Comparison of ENCODE assay signal across 11 mouse cellular contexts in genomic region chr4:85325454-85325853, GRCm38 (mm10).
A peak's percentile ranks its signal among the peaks of the same experiment; 100 is the strongest.
DNase-seq lines count a peak whose midpoint lies in the region; ATAC-seq and TF ChIP-seq lines count a peak whose summit lies in the region.
"Had no signal": no experiment of that assay in that cellular context is flagged by ENCODE, and none has a peak within 500 bp of the region (broad histone marks: within the 10 kb centered on the region; RNA-seq: fewer than 3 reads in every experiment).

No protein-coding gene starts in this region.

- DNase-seq in hindbrain, postnatal 0 days (ENCODE audit: low spot score), result no peak
- no peak for DNase-seq in hindbrain, embryonic 11.5 days (ENCODE audit: low spot score)
- peak; percentile 50 to 65 for DNase-seq in layer of hippocampus, adult 2 months (ENCODE audit: low spot score in 2 of 2)
- DNase-seq in limb, embryonic 14.5 days (ENCODE audit: low spot score), result peak; percentile 6
- DNase-seq in spleen, postnatal 36 days (ENCODE audit: low spot score in 2 of 2), result no peak
- DNase-seq in urinary bladder, postnatal 25 days (ENCODE audit: low spot score), result no peak
- DNase-seq: kidney, adult 11 months had no signal

- no peaks in the 10 kb centered on the region for H3K27me3 ChIP-seq in hindbrain, postnatal 0 days (ENCODE audit: insufficient read depth, low read length)
- H3K27me3 ChIP-seq in hindbrain, embryonic 11.5 days (ENCODE audit: control insufficient read depth, insufficient read depth, low read length), result no peaks in the 10 kb centered on the region
- no peaks in the 10 kb centered on the region for H3K27me3 ChIP-seq in forebrain, embryonic 16.5 days (replicated peaks; ENCODE audit: control insufficient read depth, insufficient read depth, low read length)
- H3K27me3 ChIP-seq in limb, embryonic 14.5 days (ENCODE audit: control insufficient read depth, insufficient read depth, low read length), result no peaks in the 10 kb centered on the region
- no peaks in the 10 kb centered on the region for H3K27me3 ChIP-seq in kidney, embryonic 16.5 days (ENCODE audit: insufficient read depth, low read length)
- H3K27me3 ChIP-seq: liver, embryonic 15.5 days had no signal

- H3K9me3 ChIP-seq in hindbrain, postnatal 0 days (ENCODE audit: low read length), result no peaks in the 10 kb centered on the region
- H3K9me3 ChIP-seq in hindbrain, embryonic 11.5 days (ENCODE audit: control insufficient read depth, low read length), result no peaks in the 10 kb centered on the region
- H3K9me3 ChIP-seq in forebrain, embryonic 16.5 days (ENCODE audit: control insufficient read depth, low read length), result no peaks in the 10 kb centered on the region
- H3K9me3 ChIP-seq in limb, embryonic 14.5 days (ENCODE audit: control insufficient read depth, low read length), result no peaks in the 10 kb centered on the region
- no peaks in the 10 kb centered on the region for H3K9me3 ChIP-seq in kidney, embryonic 16.5 days (ENCODE audit: low read length)
- H3K9me3 ChIP-seq: liver, embryonic 15.5 days had no signal

- H3K4me3 ChIP-seq in hindbrain, postnatal 0 days (ENCODE audit: low read length), result no peak overlapping the region
- no peak overlapping the region for H3K4me3 ChIP-seq in hindbrain, embryonic 11.5 days (ENCODE audit: low read depth, low read length)
- no peak overlapping the region for H3K4me3 ChIP-seq in forebrain, embryonic 16.5 days (replicated peaks; ENCODE audit: low read length)
- no peak overlapping the region for H3K4me3 ChIP-seq in layer of hippocampus, adult 2 months
- H3K4me3 ChIP-seq in limb, embryonic 14.5 days (replicated peaks; ENCODE audit: low read length), result no peak overlapping the region
- no peak overlapping the region for H3K4me3 ChIP-seq in kidney, embryonic 16.5 days (ENCODE audit: low read length)
- H3K4me3 ChIP-seq: erythroblast, embryonic 14.5 days; liver, embryonic 15.5 days had no signal

- TF ChIP-seq CTCF in hindbrain, postnatal 0 days (IDR thresholded peaks at IDR 0.05; ENCODE audit: low read depth), result no peak
- TF ChIP-seq CTCF in layer of hippocampus, adult 2 months (conservative IDR thresholded peaks at IDR 0.05), result no peak

- H3K9ac ChIP-seq in hindbrain, postnatal 0 days (replicated peaks; ENCODE audit: low read length), result no peak overlapping the region
- no peak overlapping the region for H3K9ac ChIP-seq in hindbrain, embryonic 11.5 days (ENCODE audit: low read depth, low read length)
- no peak overlapping the region for H3K9ac ChIP-seq in forebrain, embryonic 16.5 days (replicated peaks; ENCODE audit: low read depth, low read length)
- H3K9ac ChIP-seq in limb, embryonic 14.5 days (ENCODE audit: low read depth, low read length, severe bottlenecking), result no peak overlapping the region
- H3K9ac ChIP-seq in kidney, embryonic 16.5 days (replicated peaks; ENCODE audit: low read length), result no peak overlapping the region
- H3K9ac ChIP-seq: liver, embryonic 15.5 days had no signal

- no peaks in the 10 kb centered on the region for H3K36me3 ChIP-seq in hindbrain, postnatal 0 days (ENCODE audit: insufficient read depth, low read length)
- no peaks in the 10 kb centered on the region for H3K36me3 ChIP-seq in hindbrain, embryonic 11.5 days (ENCODE audit: control insufficient read depth, insufficient read depth, low read length)
- H3K36me3 ChIP-seq in forebrain, embryonic 16.5 days (ENCODE audit: control insufficient read depth, insufficient read depth), result no peaks in the 10 kb centered on the region
- H3K36me3 ChIP-seq in limb, embryonic 14.5 days (ENCODE audit: control insufficient read depth, insufficient read depth, low read length), result no peaks in the 10 kb centered on the region
- no peaks in the 10 kb centered on the region for H3K36me3 ChIP-seq in kidney, embryonic 16.5 days (ENCODE audit: insufficient read depth, low read length)
- H3K36me3 ChIP-seq: liver, embryonic 15.5 days had no signal

- ATAC-seq in hindbrain, postnatal 0 days, result no peak
- ATAC-seq in hindbrain, embryonic 11.5 days (ENCODE audit: low FRiP score), result no peak
- peak; percentile 85 for ATAC-seq in forebrain, embryonic 16.5 days
- ATAC-seq in limb, embryonic 14.5 days (ENCODE audit: low FRiP score, low read depth), result no peak
- ATAC-seq in kidney, embryonic 16.5 days (ENCODE audit: low FRiP score, low TSS enrichment), result no peak

- no peak for TF ChIP-seq POLR2A in limb, embryonic 14.5 days (IDR thresholded peaks at IDR 0.05; ENCODE audit: borderline replicate concordance, extremely low read depth, insufficient read depth, insufficient read length)

- H3K27ac ChIP-seq in hindbrain, postnatal 0 days, result peak overlapping the region; percentile 22; the same call in 1 of the 2 replicates
- H3K27ac ChIP-seq in hindbrain, embryonic 11.5 days (ENCODE audit: low read depth, low read length), result no peak overlapping the region
- peak overlapping the region; percentile 9 for H3K27ac ChIP-seq in forebrain, embryonic 16.5 days (ENCODE audit: low read length)
- peak overlapping the region; percentile 78 for H3K27ac ChIP-seq in layer of hippocampus, adult 2 months
- no peak overlapping the region for H3K27ac ChIP-seq in limb, embryonic 14.5 days (replicated peaks; ENCODE audit: low read depth, low read length)
- H3K27ac ChIP-seq in kidney, embryonic 16.5 days (ENCODE audit: low read length), result no peak overlapping the region
- H3K27ac ChIP-seq: liver, embryonic 15.5 days had no signal

- H3K4me1 ChIP-seq in hindbrain, postnatal 0 days (ENCODE audit: insufficient read depth, low read length), result no peaks in the 10 kb centered on the region
- no peaks in the 10 kb centered on the region for H3K4me1 ChIP-seq in hindbrain, embryonic 11.5 days (replicated peaks; ENCODE audit: control insufficient read depth, insufficient read depth, low read length)
- H3K4me1 ChIP-seq in forebrain, embryonic 16.5 days (replicated peaks; ENCODE audit: control insufficient read depth, insufficient read depth, low read length), result no peaks in the 10 kb centered on the region
- H3K4me1 ChIP-seq in limb, embryonic 14.5 days (ENCODE audit: control insufficient read depth, insufficient read depth, low read length), result no peaks in the 10 kb centered on the region
- H3K4me1 ChIP-seq in kidney, embryonic 16.5 days (ENCODE audit: insufficient read depth, low read length), result no peaks in the 10 kb centered on the region
- H3K4me1 ChIP-seq: liver, embryonic 15.5 days had no signal

- H3K4me2 ChIP-seq in hindbrain, postnatal 0 days (ENCODE audit: low read depth, low read length), result no peak overlapping the region
- no peak overlapping the region for H3K4me2 ChIP-seq in hindbrain, embryonic 11.5 days (replicated peaks; ENCODE audit: low read depth, low read length)
- no peak overlapping the region for H3K4me2 ChIP-seq in forebrain, embryonic 16.5 days (ENCODE audit: low read length)
- H3K4me2 ChIP-seq in limb, embryonic 14.5 days (replicated peaks; ENCODE audit: low read depth, low read length, severe bottlenecking), result no peak overlapping the region
- no peak overlapping the region for H3K4me2 ChIP-seq in kidney, embryonic 16.5 days (replicated peaks; ENCODE audit: low read depth, low read length)
- H3K4me2 ChIP-seq: liver, embryonic 15.5 days had no signal

- WGBS in hindbrain, postnatal 0 days, result 57% methylated on average over 6 of the region's 6 CpGs
- 87% methylated on average over 6 of the region's 6 CpGs for WGBS in hindbrain, embryonic 11.5 days
- 60% methylated on average over 6 of the region's 6 CpGs for WGBS in forebrain, embryonic 16.5 days
- WGBS in limb, embryonic 14.5 days, result 41% methylated on average over 6 of the region's 6 CpGs
- WGBS in kidney, embryonic 16.5 days, result 79% methylated on average over 6 of the region's 6 CpGs

Comparison
In these comparisons a context has a peak if more than half of its experiments do, and no peak if none do; other contexts are left out.
1. H3K27ac ChIP-seq: peak in hindbrain, postnatal 0 days (single experiment), forebrain, embryonic 16.5 days (single experiment) and layer of hippocampus, adult 2 months (single experiment); none in hindbrain, embryonic 11.5 days (single experiment), limb, embryonic 14.5 days (single experiment) and kidney, embryonic 16.5 days (single experiment).
2. DNase-seq: peak in layer of hippocampus, adult 2 months (2 of 2) and limb, embryonic 14.5 days (single experiment); none in hindbrain, postnatal 0 days (single experiment), hindbrain, embryonic 11.5 days (single experiment), spleen, postnatal 36 days (0 of 2) and urinary bladder, postnatal 25 days (single experiment).